8 mouse cellular contexts compared by ENCODE assay signal in the genomic region with DNA sequence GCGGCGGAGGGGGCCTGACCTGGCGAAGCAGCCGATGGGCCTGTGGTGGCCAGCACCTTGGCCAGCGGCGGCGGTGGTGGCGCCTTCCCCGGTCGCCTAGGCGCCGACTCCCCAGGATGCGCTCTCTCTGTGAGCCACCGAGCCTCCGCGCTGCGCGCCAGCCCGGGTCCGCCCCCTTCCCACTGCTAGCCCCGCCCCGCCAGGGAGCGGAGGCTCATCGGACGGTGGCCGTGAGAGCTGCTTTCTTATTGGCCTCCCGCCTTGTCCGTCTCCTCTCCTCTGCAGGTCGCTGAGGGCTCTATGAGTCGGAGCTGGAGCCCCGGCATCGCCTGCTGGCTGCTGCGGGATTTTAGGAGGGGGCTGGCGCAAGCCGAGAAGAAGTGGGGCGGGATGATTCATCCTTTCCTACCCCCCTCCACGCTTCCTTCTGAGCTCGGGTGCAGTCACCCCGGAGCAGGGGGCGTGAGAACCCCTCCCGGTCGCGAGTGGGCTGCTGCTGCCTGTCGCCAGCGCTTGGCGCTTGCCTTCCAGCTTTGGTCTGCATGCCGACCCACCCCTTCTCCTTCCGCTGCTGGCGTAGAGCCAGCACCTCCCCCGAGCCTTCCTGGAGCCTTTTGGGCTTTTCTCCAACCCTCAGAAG. TPM values are rescaled to one million over a fixed set of nuclear protein-coding genes. Genes with fewer than 3 reads are reported as not detected.
DNase-seq lines count a peak whose midpoint lies in the region; ATAC-seq lines count a peak whose summit lies in the region.

A gene (minus strand): TSS at position 413 of the 640 bp plus-strand sequence.

- H3K36me3 ChIP-seq in hindbrain, embryonic 10.5 days, result no peaks in the 10 kb centered on the region
- no peaks in the 10 kb centered on the region for H3K36me3 ChIP-seq in lung, embryonic 15.5 days

- peak within 1 kb of the TSS; percentile 85 for H3K4me2 ChIP-seq in lung, embryonic 15.5 days

- H3K27ac ChIP-seq in hindbrain, embryonic 10.5 days, result peak within 1 kb of the TSS; percentile 95
- H3K27ac ChIP-seq in lung, embryonic 15.5 days, result peak within 1 kb of the TSS; percentile 58; the same call in 1 of the 2 replicates

- H3K4me1 ChIP-seq in hindbrain, embryonic 10.5 days (replicated peaks), result peaks cover 40% of the 10 kb centered on the region
- H3K4me1 ChIP-seq in lung, embryonic 15.5 days, result peaks cover 18% of the 10 kb centered on the region

- H3K4me3 ChIP-seq in hindbrain, embryonic 10.5 days, result peak within 1 kb of the TSS; percentile 79
- peak within 1 kb of the TSS; percentile 59 for H3K4me3 ChIP-seq in lung, embryonic 15.5 days

- DNase-seq in Muller cell, postnatal 12 days (ENCODE audit: inconsistent ontology term), result peak; percentile 99
- peak; percentile 99 for DNase-seq in cerebellum, adult 9-10 months
- DNase-seq in hindbrain, embryonic 10.5 days (ENCODE audit: low spot score), result peak; percentile 97
- peak; percentile 85 for DNase-seq in layer of hippocampus, adult 9-10 months (ENCODE audit: low spot score)
- peak; percentile 93 for DNase-seq in ovary, postnatal 14 days (ENCODE audit: low spot score)
- DNase-seq in thymus, postnatal 10 days (ENCODE audit: low spot score in 2 of 2), result peak; percentile 79 to 81

- ATAC-seq in frontal cortex, adult (ENCODE audit: low TSS enrichment), result peak; percentile 79
- peak; percentile 99 for ATAC-seq in lung, embryonic 15.5 days (ENCODE audit: borderline replicate concordance, extremely low read depth, low FRiP score, low TSS enrichment)

- H3K27me3 ChIP-seq in hindbrain, embryonic 10.5 days (ENCODE audit: insufficient read depth, poor library complexity, severe bottlenecking), result peaks cover 32% of the 10 kb centered on the region
- H3K27me3 ChIP-seq in lung, embryonic 15.5 days, result peaks cover 35% of the 10 kb centered on the region

- H3K9me3 ChIP-seq in hindbrain, embryonic 10.5 days, result no peaks in the 10 kb centered on the region
- H3K9me3 ChIP-seq in lung, embryonic 15.5 days, result no peaks in the 10 kb centered on the region

- H3K9ac ChIP-seq in lung, embryonic 15.5 days, result peak within 1 kb of the TSS; percentile 37

- under 1% methylated on average over 50 of the region's 50 CpGs for WGBS in hindbrain, embryonic 10.5 days
- under 1% methylated on average over 50 of the region's 50 CpGs for WGBS in lung, embryonic 15.5 days

RNA-seq across cellular contexts. Expression of the gene that starts here (rescaled TPM):
- polyA plus RNA-seq in hindbrain, embryonic 10.5 days (2016; fragmentation: Nextera tagmentation; extraction: Ambion mirVana), result 16.7 and 21.6 TPM in 2 replicates
- polyA plus RNA-seq in lung, embryonic 15.5 days (2015; fragmentation: Nextera tagmentation; extraction: Ambion mirVana), result 0.63 and 0.89 TPM in 2 replicates

Comparison
In these comparisons a context has a peak if more than half of its experiments do, and no peak if none do; other contexts are left out.
1. Peak in every context shown above with its lines: DNase-seq, ATAC-seq, H3K4me3 ChIP-seq and H3K27ac ChIP-seq.
2. Peak in ATAC-seq, H3K4me3 ChIP-seq, H3K27ac ChIP-seq, H3K9ac ChIP-seq and H3K4me2 ChIP-seq in lung, embryonic 15.5 days; RNA of the gene not detected or under 1 TPM.